Mouse (Mus musculus) lung, postnatal 10 days (tissue): ENCODE measurements around the gene Vmn1r121.
"Not testable (repeated sequence)": the region's sequence is repeated elsewhere in the genome, so short reads cannot be mapped to it uniquely, and the experiment has no call there.

ENCODE experiments used
- DNase-seq: peaks from one replicate; pipeline ENCODE4 v3.0.0; 2021

Gene Vmn1r121

GRCm38 (mm10) chr7:21098413-21098812, at the start of gene Vmn1r121:
Vmn1r121 (minus strand) TSS chr7:21098513.
- not testable (repeated sequence) for DNase-seq

DNA sequence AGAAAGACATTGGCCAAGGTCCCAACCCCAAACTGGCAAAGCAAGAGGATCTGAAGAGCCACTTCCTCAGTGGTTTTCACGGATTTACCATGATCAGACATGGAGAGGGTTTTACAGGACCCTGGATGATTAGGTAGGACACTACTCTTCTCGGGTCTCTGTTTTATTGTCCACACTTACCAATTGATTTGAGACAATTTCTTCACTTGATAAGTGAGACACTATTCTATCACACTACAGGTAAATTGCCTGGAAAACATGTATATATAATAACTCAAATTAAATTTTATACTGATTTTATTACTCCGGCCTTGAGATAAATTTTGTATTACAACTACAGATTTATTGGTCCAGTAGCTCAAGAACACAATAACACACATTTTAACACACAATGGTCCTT, 35.7 kb upstream of the Vmn1r121 start, which contains the start of gene Vmn1r122:
TSS of gene Vmn1r122 (minus strand) at position 101 of the 400 bp plus-strand sequence.
- not testable (repeated sequence) for DNase-seq

DNA sequence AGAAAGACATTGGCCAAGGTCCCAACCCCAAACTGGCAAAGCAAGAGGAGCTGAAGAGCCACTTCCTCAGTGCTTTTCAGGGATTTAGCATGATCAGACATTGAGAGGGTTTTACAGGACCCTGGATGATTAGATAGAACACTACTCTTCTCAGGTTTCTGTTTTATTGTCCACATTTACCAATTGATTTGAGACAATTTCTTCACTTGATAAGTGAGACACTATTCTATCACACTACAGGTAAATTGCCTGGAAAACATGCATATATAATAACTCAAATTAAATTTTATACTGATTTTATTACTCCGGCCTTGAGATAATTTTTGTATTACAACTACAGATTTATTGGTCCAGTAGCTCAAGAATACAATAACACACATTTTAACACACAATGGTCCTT, 44.6 kb downstream of the Vmn1r121 start, which contains the start of gene Vmn1r120:
TSS of gene Vmn1r120 (minus strand) at position 101 of the 400 bp plus-strand sequence.
- DNase-seq, result not testable (repeated sequence)
